Mouse (Mus musculus) spleen, adult 2 months (tissue): ENCODE results near the gene Mmp15. TPM values are rescaled to one million over a fixed set of nuclear protein-coding genes. Genes with fewer than 3 reads are reported as not detected.
"Not testable (repeated sequence)": the region's sequence is repeated elsewhere in the genome, so short reads cannot be mapped to it uniquely, and the experiment has no call there.

Experiments used
- DNase-seq, 2 experiments: peaks; one replicate each; pipeline versions ENCODE4 v3.0.0 to v3.0.0-alpha.2; 2012 to 2021; ENCODE audit warnings: low spot score in 2 of 2, low read depth in 1 of 2
- H3K27ac ChIP-seq: fragments of 200-500 bp; 2 replicates; pipeline ENCODE4 v1.5.1; 2012; ENCODE audit warnings: low read length, inconsistent platforms; ENCODE audit not compliant: insufficient read depth
- H3K27me3 ChIP-seq: fragments of 200-500 bp; 2 replicates; pipeline ENCODE4 v1.6.1; 2012; ENCODE audit warnings: mild to moderate bottlenecking, moderate library complexity, low read length, inconsistent platforms; ENCODE audit not compliant: control insufficient read depth, insufficient read depth
- H3K36me3 ChIP-seq: fragments of 200-500 bp; 2 replicates; pipeline ENCODE4 v1.6.1; 2012; ENCODE audit warnings: mild to moderate bottlenecking, low read length, inconsistent platforms; ENCODE audit not compliant: control insufficient read depth, insufficient read depth
- H3K4me1 ChIP-seq: fragments of 200-500 bp; 2 replicates; pipeline ENCODE4 v1.6.1; 2011; ENCODE audit warnings: inconsistent platforms; ENCODE audit not compliant: control insufficient read depth, insufficient read depth, insufficient read length
- H3K4me3 ChIP-seq: fragments of 200-500 bp; 2 replicates; pipeline ENCODE4 v1.5.1; 2011; ENCODE audit warnings: mild to moderate bottlenecking, inconsistent platforms; ENCODE audit not compliant: insufficient read depth, insufficient read length; ENCODE audit errors: extremely low read depth
- CTCF ChIP-seq: fragments of 200-500 bp; IDR thresholded peaks from 2 replicates; pipeline ENCODE4 v1.5.1; 2011; ENCODE audit warnings: mild to moderate bottlenecking, inconsistent platforms; ENCODE audit not compliant: insufficient read depth, insufficient read length, insufficient replicate concordance; ENCODE audit errors: extremely low read depth
- POLR2A ChIP-seq: fragments of 200-500 bp; IDR thresholded peaks from 2 replicates; pipeline ENCODE4 v1.6.1; 2011; ENCODE audit warnings: low read depth, low read length, inconsistent platforms
- WGBS: fragments of 180-500 bp; shearing (Covaris S2); methylation state at CpG from one replicate; pipeline ENCODE4 v1.1.7; 2018; 5-methylcytosine and 5-hydroxymethylcytosine counted together
- polyA plus RNA-seq: library from polyadenylated mRNA; depleted of rRNA; stranded (reverse); fragments of >200 nt; gene quantifications from 2 replicates; pipeline ENCODE4 v1.2.3, GENCODE M21; 2012

The Mmp15 gene
- polyA plus RNA-seq, 1 experiment: 2.5 TPM

DNA sequence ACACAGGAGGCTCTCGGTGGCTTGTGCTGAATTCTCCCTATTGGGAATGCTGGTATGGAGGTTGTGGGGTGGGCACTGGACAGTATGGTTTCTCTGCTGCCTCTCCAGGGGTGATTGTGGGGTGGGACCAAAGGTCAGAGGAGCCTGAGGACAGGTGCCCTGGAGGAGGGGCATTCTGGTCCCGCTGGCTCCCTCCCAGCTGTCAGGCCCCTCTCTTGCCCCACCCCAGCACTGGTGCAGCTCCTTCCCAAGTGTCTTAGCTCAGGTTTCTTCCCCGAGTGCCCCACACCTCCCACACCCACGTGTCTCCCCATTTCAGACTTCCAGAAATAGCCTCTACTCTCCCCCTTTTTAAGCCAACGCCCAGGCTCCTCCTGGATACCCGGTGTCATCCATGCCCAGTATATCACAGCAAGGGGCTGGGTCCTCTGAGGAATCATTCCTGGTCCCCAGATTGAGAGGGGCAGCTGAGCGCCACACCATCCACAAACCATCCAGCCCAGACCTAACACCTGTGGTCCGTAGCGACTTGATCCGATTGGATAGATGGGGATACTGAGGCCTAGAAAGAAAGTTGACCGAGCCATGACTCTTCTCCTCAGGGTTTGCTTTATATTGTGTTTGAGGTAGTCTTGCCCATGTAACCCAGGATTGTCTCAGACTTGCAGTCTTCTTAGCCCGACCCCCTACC, 24.4 kb downstream of the Mmp15 start:
- Histone ChIP-seq H3K4me3 (no peak overlapping the region), H3K27me3 (no peaks in the 10 kb centered on the region), H3K4me1 (no peaks in the 10 kb centered on the region), H3K27ac (no peak overlapping the region), H3K36me3 (no peaks in the 10 kb centered on the region)
- TF ChIP-seq POLR2A (no peak), CTCF (no peak)
- 87% methylated on average over 12 of the region's 12 CpGs for WGBS
- no peak for DNase-seq

DNA sequence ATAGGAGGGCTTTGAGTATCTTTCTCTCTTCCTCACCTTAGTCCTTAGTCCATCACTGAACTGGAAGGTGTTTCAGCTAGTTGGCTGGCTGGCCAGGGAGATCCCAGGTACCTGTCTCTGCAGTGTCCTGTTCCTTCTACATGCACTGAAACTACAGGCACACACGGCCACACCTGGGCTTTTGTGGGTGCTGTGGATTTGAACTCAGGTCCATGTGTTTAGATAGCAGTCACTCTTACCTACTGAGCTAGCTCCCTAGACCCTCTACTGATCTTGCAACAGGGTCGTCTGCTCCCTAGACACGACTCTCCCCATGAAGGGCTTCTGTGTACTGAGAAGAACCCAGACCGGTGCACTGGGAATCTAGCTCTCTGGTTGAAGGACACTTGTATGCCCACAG, 25.0 kb downstream of the Mmp15 start:
- TF ChIP-seq POLR2A: no peak
- TF ChIP-seq CTCF: no peak
- Histone ChIP-seq H3K27me3 (no peaks in the 10 kb centered on the region), H3K27ac (no peak overlapping the region), H3K4me1 (no peaks in the 10 kb centered on the region), H3K36me3 (no peaks in the 10 kb centered on the region), H3K4me3 (no peak overlapping the region)
- WGBS: 81% methylated on average over 4 of the region's 4 CpGs
- no peak for DNase-seq

- H3K4me3 ChIP-seq: no peak overlapping the region
- 58% methylated on average over 7 of the region's 7 CpGs for WGBS
- DNase-seq: no peak
Observed at GRCm38 (mm10) chr8:95377863-95378291, 25.8 kb downstream of the Mmp15 start.

DNA sequence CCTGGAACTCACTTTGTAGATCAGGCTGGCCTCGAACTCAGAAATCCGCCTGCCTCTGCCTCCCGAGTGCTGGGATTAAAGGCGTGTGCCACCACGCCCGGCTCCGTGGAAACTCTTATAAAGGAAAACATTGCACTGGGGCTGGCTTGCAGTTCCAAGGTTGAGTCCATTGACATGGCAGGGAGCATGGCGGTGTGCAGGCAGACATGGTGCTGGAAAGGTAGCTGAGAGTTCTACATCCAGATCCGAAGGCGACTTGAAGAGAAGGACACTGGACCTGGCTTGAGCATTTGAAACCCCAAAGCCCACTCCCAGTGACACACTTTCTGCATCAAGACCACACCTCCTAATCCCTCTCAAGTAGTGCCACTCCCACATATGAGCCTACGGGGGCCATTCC, 26.9 kb downstream of the Mmp15 start:
- H3K27me3 ChIP-seq, H3K4me3 ChIP-seq, DNase-seq, H3K36me3 ChIP-seq, H3K4me1 ChIP-seq, H3K27ac ChIP-seq: not testable (repeated sequence)
- WGBS: 96% methylated on average over 11 of the region's 11 CpGs

More at GRCm38 (mm10) chr8:95377863-95378291, 25.8 kb downstream of the Mmp15 start:
- Histone ChIP-seq H3K4me1 (no peaks in the 10 kb centered on the region), H3K27me3 (no peaks in the 10 kb centered on the region), H3K36me3 (no peaks in the 10 kb centered on the region), H3K27ac (no peak overlapping the region)
- no peak for TF ChIP-seq POLR2A
- no peak for TF ChIP-seq CTCF

- Histone ChIP-seq H3K27ac (no peak overlapping the region), H3K4me3 (no peak overlapping the region), H3K27me3 (no peaks in the 10 kb centered on the region), H3K36me3 (no peaks in the 10 kb centered on the region), H3K4me1 (no peaks in the 10 kb centered on the region)
- DNase-seq: no peak
- TF ChIP-seq CTCF: no peak
- no peak for TF ChIP-seq POLR2A
Observed at GRCm38 (mm10) chr8:95380953-95381352, 28.9 kb downstream of the Mmp15 start.

- no peak for DNase-seq
- WGBS: 80% methylated on average over 3 of the region's 3 CpGs
- H3K27me3 ChIP-seq: no peaks in the 10 kb centered on the region
- TF ChIP-seq POLR2A: no peak
- TF ChIP-seq CTCF: no peak
- H3K4me1 ChIP-seq: no peaks in the 10 kb centered on the region
- H3K36me3 ChIP-seq: no peaks in the 10 kb centered on the region
- H3K4me3 ChIP-seq: no peak overlapping the region
- no peak overlapping the region for H3K27ac ChIP-seq
Observed at GRCm38 (mm10) chr8:95381595-95381994, 29.5 kb downstream of the Mmp15 start.

DNA sequence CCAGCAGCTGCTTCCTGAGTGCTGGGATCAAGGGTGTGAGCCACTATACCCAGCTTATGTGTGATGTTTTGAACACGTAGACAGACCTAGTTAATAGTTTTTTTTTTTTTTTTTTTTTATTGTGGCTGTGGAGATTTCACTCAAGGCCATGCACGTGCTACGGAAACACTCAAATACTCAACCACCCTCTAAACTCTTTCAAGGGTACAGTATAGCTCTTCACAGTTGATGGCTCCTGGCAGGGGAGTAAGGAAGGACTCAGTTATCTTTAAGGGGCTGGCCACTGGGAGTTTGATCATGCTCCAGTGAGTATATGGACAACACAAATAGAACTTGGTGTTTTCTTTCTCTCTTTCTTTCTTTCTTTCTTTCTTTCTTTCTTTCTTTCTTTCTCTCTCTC, 32.4 kb downstream of the Mmp15 start:
- H3K27ac ChIP-seq: no peak overlapping the region
- no peaks in the 10 kb centered on the region for H3K27me3 ChIP-seq
- H3K4me1 ChIP-seq: no peaks in the 10 kb centered on the region
- no peaks in the 10 kb centered on the region for H3K36me3 ChIP-seq
- DNase-seq: no peak
- no peak overlapping the region for H3K4me3 ChIP-seq
- 60% methylated on average over 3 of the region's 3 CpGs for WGBS
- no peak for TF ChIP-seq CTCF
- TF ChIP-seq POLR2A: no peak
